Mouse (Mus musculus) urinary bladder, postnatal 4 days (tissue): ENCODE results near the gene Ucp1.
"Not testable (repeated sequence)": the region's sequence is repeated elsewhere in the genome, so short reads cannot be mapped to it uniquely, and the experiment has no call there.

Experiments used
- DNase-seq, 2 experiments: peaks; one replicate each; pipeline ENCODE4 v3.0.0; 2021 to 2022; ENCODE audit warnings: low spot score in 2 of 2

The Ucp1 gene

DNA sequence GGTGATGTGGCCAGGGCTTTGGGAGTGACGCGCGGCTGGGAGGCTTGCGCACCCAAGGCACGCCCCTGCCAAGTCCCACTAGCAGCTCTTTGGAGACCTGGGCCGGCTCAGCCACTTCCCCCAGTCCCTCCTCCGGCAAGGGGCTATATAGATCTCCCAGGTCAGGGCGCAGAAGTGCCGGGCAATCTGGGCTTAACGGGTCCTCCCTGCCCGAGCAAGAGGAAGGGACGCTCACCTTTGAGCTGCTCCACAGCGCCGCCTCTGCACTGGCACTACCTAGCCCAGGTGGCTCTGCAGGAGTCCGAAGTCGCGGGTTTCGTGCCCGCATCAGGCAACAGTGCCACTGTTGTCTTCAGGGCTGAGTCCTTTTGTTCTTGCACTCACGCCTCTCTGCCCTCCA lies at the start of gene Ucp1:
TSS of gene Ucp1 (plus strand) at position 177 of the 400 bp plus-strand sequence.
- DNase-seq, result no peak

DNA sequence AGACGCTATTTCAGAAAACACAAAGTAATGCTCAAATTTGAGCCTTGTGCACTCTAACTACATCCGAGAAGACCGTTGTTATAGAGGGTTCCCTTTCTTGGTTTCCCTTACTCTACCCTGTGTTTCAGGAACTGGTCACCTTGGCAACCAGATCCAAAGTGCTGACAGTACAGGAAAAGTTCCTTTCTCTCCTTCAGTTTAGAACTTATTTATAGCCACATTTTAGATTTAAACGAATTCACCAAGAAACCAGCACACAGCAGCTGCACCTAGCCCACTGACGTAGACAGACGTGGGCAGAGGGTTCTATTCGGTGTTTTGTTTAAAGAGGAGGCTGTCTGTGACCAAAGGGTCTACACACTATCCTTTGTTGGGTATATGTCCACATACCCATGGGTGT lies 46.0 kb upstream of the Ucp1 start:
- no peak for DNase-seq

DNA sequence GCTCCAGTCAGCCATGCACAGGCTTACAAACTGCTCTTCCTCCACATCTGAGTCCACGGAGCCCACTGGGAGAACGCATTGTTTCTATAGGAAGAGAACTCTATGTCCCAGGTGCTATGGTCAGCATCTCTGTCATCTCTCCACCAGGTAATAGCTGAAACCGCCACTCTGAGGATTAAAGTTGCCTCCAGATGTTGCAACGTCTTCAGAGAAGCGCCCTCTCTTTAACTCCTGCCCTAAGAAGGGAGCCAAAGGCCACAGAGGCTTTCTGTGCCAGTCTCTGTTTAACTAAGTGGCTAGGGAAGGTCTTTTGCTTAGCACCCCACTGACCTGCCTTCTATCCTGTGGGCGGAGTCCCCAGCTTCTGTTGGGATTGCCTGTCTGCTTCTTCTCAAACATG lies 39.3 kb upstream of the Ucp1 start:
- DNase-seq, result no peak

DNA sequence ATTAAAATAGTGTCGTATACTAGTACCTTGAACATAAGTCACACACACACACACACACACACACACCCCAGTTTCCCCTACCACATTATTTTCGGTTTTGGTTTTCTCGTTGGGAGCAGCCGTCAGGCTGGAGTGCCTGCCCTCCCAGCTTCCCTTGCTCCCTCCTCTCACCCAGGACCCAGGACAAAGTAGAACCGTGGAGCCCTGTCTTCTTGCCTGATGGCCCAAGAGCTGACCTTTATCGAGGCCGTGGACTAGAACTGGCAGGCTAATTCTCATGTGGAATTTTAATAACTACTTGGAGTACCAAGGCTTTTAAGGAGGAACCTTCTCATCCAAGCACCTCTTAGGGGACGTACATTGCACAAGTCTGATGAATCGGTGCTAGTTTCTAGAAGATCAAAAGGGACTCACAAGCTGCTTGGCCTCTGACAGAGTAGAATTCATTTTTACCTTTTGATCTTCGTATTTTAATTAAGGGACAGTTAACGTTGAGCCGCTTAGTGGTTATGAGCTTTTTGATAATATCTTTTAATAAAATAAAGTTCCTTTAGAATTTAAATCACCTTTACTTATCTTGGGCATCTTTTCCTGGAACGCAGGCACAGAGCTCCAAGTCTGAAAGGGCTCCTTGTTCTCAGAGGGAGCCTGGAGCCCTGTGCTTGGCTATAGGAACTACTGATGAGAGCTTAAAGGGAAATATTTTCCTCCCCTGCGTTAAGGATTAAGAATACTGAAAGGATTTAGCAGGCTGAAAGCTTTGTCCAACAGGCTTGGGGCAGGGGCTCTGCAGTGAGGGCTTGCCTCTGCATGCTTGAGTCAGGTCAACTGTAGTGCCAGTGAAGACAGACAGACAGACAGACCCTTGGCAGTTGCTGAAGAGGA lies 38.5 kb upstream of the Ucp1 start:
- no peak for DNase-seq

DNA sequence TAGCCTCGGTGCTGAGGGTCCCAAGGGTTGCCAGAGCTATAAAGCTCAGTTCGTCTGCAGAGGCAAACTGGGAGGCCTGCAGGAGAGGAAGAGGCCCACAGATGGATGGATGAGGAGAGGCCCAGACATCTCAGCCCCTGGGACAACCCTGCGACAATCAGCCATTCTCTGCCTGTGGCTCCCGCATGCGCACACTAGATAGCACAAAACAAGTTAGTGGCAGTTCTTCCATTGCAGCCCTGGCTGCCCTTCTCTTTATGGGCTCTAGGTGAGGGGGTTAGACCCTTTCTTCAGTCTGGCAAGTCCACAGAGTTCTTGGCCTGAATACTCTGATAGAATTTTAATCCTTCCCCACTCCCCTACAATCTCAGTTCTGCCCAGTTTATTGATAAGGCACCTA lies 37.4 kb upstream of the Ucp1 start:
- no peak for DNase-seq

DNA sequence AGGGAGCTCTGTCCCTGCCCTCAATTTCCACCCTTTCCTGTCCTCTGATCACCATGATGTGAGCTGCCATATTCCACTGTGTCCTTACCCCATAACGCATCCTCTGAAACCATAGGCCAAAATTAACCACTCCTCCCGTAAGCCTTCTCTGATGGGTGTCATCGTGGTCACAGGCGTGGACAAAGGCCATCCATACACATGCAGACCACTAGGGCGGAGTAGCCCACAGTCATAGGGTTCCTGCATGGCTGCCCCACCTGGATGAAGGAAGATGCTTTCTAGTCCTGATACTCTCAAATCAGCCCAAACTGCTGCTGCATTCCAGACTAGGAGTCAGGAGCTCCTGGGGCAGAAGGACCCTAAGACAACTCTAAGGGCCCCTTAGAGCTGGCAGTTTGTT lies 32.5 kb upstream of the Ucp1 start:
- DNase-seq, result peak in 1 of 2 experiments; percentile 22

DNA sequence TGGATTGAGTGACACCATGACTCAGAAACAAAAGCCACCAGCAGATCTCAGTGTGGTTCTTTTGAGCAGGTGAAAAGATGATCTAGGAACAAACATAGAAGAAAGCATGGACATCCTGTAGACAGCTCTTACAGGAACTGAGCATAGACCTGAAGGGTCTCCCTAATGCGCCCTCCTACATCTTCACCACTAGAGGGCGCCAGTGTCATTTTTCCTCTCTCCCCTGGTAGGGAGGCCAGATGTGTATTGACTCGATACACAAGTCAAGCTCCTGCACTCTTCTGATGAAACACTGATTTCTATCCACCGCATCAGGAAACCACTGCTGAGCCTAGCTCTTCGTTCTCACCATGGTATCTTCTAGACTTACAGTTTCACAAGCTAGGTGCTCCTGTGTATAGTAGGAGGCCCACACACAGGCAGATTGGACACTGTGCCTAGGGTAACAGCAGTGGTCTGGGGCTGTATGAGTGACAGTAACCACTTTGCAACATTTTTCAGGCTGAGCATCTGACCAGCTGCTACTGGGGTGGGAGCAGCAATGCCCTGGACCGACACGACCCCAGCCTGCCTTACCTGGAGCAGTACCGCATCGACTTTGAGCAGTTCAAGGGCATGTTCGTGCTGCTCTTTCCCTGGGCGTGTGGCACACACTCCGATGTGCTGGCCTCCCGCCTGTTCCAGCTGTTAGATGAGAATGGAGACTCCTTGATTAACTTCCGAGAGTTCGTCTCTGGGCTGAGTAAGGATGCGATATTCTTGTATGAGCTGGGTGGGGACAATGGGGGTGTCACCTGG lies 29.5 kb upstream of the Ucp1 start:
- DNase-seq, result peak in 1 of 2 experiments; percentile 68

DNA sequence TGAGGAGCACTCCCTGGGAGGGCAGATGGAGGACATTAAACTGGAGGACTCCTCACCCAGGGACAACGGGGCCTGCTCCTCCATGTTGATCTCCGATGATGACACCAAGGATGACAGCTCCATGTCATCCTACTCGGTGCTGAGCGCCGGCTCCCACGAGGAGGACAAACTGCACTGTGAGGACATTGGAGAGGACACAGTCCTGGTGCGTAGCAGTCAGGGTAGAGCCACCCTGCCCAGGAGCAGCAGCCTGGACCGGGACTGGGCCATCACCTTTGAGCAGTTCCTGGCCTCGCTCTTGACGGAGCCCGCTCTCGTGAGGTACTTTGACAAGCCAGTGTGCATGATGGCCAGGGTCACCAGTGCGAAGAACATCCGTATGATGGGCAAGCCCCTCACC lies 19.0 kb upstream of the Ucp1 start:
- DNase-seq, result no peak

DNA sequence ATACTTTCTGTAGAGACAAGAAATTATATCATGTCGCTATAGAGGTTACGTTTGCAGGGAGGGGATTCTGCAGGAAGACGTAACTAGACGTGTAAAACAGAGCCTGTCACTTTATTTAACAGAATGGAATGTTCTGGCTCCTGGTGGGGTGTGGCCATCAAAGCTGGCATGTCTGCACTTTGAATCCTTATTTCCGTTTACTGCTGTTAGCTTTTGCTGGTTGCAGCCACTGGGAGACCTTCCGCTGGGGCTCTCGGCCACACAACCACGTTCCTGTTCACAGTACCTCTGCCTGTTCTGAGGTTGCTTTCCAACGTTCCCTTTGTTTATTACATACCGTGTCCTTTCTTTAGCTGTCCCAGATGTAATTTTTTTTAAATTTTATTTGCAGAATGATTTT lies 17.7 kb upstream of the Ucp1 start:
- no peak for DNase-seq

DNA sequence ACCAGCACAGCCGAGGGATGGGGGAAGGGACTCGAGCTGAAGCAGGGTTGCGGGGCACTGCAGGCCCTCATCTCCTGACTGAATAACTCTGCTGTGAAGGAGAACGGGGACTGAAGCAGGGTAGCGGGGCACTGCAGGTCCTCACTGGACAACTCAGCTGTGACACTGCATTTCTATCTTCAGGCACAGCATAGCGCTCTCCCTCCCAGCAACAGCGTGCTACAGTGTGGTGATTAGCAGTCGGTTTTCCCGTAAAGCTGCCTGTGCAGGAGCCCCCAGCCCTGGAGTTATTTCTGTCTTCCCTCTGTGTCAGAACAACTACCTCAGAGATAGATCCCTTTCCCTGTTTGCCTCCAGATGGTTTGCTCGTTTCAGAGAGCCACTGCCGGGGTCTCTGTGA lies 15.7 kb upstream of the Ucp1 start:
- no peak for DNase-seq

DNA sequence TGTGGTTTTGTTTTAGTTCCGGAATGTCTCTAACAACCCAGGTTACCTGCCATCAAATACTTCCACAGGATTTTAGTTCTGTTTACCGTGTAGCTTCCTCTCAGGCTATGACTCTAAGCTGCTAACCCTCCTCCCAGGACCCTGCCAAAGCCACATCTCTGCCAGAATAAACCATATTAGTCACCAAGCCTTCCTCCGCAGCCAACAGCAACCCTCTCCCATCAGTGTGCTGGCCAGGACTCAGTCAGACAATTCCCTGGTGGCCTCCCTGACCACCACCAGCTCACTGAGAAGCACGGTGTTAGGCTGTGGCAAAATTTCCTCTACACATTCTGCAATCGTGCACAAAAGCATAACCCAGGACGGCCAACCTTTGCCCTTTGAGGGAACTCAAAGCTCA lies 11.7 kb upstream of the Ucp1 start:
- DNase-seq, result no peak

DNA sequence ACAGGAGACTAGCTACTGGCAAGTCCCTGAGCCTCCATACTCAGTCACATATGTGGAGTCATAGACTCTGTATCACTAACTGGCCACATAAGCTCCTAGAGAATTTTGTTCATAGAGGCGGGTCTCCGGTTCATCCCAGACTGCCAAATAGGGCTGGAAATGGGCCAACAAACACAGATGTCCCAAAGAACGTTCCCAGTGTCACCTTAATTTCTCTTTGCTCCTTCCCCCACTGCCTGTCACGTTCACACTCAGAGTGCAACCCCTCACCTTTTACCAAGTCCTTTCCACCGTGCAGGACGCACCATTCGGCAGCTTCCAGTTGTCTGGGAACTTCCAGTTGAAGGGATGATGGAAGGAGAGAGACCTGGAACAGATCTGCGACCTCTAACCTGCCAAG lies 4.8 kb upstream of the Ucp1 start:
- no peak for DNase-seq

DNA sequence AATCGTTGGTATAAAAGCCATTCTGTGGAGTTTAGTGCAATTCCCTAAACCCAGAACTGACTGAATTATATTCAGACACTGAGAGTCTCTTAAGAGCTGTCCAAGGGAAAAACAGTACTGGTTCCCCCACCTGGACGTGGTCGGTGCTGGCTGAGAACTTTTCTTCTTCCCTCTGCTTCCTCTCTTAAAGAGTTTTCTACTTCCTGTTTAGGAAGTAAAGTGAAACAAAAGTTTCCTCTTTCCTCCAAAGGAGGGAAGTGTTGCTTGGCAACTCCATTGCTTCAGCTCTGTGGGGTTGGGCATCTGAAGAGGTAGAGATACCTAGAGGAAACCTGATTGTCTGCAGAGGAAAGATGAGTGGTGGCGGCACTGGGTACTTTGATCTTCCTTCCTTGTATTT lies 7.2 kb downstream of the Ucp1 start:
- no peak for DNase-seq

DNA sequence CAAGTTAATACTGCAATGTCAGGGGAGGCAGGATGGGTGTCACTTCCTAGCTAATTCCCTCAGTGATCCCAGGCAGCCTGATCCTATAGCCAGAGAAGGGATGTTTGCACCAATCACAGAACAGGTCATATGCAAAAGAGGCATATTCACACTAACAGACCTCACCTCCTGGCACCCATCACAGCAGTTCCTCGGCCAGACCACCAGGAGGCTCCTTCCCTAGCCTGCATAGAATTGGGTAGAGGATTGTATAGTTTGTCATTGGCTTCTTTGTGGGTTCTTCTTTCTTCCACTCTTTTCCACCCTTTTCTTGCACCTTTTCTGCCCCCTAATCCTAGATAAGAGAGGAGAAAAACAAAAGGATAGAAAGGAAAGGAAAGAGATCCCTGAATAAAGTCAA lies 10.0 kb downstream of the Ucp1 start:
- DNase-seq, result no peak

DNA sequence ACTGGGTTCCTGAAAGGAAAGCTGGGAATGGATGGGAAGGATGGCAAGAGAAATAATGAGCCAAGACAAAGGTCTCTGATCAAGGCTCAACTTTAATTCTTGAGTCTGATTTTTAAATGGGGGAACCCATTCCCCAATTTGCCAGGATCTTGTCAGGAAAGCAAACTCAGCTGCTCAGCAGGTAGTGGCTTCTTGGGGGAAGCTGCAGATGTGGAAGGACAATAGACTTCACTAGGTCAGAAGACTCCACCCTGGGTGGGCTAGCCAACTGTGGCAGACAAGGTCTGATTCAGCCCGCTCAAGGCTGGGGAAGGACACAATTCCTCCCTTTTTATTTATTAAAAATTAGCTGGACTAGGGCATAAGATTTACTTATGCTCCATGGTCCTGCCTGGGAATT lies 14.8 kb downstream of the Ucp1 start:
- no peak for DNase-seq

DNA sequence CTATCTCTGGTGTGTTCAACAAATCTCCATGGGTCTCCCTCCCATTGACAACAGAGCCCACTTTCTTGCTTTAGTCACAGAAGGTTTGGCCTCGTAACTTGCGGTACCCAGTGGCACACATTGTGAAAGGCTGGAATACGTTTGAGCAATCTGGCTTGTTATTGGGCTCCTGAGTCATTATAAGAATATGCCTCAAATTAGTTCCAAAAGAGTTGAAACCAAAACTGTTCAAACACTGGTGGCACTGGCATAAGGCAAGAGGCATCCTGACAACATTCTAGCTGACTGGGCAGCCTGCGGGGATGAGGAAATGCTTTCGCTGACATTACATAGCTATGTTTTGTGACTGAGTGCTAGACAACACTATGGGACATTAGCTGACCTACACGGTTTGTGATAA lies 19.7 kb downstream of the Ucp1 start:
- no peak for DNase-seq

DNA sequence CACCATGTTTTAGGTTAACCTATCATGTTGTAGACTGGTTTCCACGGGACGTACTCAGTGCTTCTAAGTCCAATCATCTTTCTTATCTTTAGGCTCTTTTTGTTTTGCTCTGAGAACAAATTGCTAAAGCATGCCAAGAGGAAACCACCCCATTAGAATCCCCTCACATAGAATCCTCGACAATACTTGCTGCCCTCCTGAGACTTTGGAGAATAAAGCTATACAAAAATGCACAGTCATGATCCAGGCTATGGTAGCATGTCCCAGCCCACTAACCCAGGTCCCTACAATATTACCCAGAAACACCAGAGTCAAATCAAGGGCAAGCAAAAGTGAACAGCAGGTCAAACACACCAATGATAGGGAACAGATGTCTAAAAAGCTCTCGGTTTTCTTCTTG lies 24.9 kb downstream of the Ucp1 start:
- DNase-seq, result not testable (repeated sequence)

DNA sequence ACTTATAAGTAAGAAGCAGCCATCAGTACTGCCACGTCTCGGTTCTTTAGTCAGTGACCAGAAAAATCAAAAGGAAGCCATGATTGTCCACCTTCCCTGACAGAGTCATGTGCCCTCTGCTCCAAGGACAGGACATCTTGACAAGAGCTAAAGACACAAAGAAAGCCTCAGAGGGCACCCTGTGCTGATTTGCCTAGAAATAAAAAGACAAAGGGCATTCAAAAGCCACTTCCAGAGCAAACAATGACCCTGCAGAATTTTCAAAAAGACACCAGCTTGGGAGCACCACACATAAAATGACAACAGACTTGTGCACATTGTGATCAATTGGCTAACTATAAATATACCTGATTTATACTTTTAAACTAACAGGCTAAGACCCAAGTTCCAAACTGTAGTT lies 25.5 kb downstream of the Ucp1 start:
- no peak for DNase-seq

DNA sequence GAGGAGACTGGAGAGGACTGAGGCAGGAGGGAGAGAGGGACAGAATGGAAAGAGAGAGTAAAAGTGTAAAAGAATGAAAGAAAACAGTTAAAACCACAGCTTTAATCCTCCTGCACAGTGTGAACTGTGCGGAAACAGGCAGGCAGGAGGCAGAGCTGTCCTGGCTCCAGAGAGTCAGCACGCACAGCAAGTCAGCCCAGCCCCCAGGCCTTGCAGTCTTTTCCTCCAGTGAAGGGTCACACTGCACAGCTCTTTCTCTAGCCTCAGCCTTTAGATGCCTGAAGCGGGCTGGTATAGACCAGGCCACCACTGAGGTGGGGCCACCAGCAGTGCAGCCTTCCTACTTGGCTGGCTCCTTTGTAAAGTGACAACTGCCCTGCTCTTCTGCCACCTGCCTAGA lies 30.4 kb downstream of the Ucp1 start:
- DNase-seq, result no peak

DNA sequence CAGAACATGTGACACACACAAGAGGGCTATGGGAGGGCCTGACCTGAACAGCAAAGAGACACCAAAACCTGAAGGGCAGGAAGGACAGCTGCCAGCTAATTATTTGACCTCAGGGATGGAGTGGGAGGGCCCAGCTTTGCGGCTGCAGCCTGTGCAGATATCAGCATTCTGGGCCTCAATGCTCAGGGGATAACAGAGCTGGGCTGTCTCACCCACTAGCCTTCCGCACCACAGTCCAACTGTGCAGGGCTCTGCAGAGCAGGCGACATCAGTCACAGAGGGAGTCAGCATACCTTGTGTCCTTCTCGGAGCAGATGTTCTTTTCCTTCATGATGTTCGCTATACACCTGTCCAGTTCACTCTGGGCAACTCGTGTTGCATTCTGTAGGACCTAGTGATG lies 32.2 kb downstream of the Ucp1 start:
- no peak for DNase-seq

DNA sequence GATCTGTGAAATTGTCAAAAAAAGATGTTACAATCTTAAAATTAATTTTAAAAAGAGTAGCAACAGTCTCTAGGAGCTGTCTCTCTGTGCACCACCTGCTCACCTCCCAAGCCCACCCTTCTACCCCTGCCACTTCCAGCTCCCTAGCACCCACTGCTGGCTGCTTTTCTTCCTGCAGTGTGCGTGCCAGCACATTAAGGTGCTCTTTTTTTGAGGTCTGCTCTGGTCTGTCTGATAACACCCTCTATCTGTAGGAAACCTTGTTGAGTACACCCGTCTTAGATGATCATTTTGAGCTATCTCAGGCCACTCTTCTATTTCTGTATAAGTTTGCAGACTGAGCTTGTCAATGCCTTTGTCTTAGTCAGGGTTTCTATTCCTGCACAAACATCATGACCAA lies 32.9 kb downstream of the Ucp1 start:
- DNase-seq, result no peak

DNA sequence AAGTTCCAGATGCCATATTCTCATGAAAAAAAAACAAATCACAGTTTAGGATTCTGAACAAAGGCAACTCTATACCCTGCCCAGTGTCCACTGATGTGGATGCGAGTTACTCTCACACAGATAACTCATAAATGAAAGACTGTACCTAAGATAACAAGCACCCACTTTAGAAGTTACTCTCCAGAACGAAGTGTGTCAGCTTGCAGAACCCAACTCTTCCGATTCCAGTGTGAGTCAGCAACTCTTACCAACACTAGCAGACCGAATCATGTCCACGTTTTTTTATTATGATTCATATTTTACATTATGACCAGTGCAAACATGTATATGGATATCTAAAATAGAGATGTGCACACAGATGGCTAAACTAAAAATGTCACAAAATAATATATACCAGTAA lies 37.7 kb downstream of the Ucp1 start:
- DNase-seq, result no peak

DNA sequence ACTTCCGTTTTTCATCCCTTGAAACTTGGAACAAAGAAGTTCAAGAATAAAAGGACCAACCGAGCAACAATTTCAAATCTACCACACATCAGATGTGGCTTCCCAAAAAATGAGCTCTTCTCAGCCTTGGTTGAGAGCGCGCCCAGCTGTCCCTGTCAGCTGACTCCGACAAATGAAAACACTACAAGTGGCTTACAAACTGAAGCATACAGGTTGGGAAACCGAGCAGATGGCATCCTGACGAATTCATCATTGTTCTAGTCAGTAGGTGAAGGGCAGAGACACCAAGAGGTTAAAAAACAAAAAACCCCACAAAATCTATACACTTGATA lies 41.4 kb downstream of the Ucp1 start:
- no peak for DNase-seq
